In genomic region chr1:106145055-106145454, GRCm38 (mm10) we compare ENCODE assay signal across 26 mouse cellular contexts. TPM values are rescaled to one million over a fixed set of nuclear protein-coding genes. Genes with fewer than 3 reads are reported as not detected.
DNase-seq lines count a peak whose midpoint lies in the region; ATAC-seq and TF ChIP-seq lines count a peak whose summit lies in the region.
"Had no signal": no experiment of that assay in that cellular context is flagged by ENCODE, and none has a peak within 500 bp of the region (broad histone marks: within the 10 kb centered on the region; RNA-seq: fewer than 3 reads in every experiment).

No protein-coding gene starts in this region.

- in situ Hi-C loops in CH12.LX (cut with MboI; ENCODE audit: low pct_ligation_motif_present, low pct_unique_long_range_greater_than_20kb, low sequenced_read_pairs) = loop anchor here (5.0 kb wide), 1 partner anchor 73 kb away; no protein-coding TSS in a partner anchor

- dilution Hi-C loops in CH12.LX (cut with MboI; ENCODE audit: extremely low pct_ligation_motif_present, extremely low pct_unique_long_range_greater_than_20kb, low sequenced_read_pairs) = no loop called here

- peaks cover 12% of the 10 kb centered on the region; the same call in 1 of the 2 replicates for H3K4me1 ChIP-seq in spleen, adult 2 months (ENCODE audit: control insufficient read depth, insufficient read depth, insufficient read length)
- peaks cover 14 to 63% of the 10 kb centered on the region in 2 experiments; a peak in 3 of 4 replicates for H3K4me1 ChIP-seq in CH12.LX (ENCODE audit: control insufficient read depth in 1 of 2, insufficient read depth in 2 of 2)
- H3K4me1 ChIP-seq in midbrain, embryonic 13.5 days (replicated peaks) = peaks cover 12% of the 10 kb centered on the region
- H3K4me1 ChIP-seq: embryonic facial prominence, embryonic 10.5 days; embryonic facial prominence, embryonic 13.5 days had no signal

- WGBS in spleen, adult 2 months = 29% methylated on average over 1 of the region's 1 CpGs
- WGBS in midbrain, embryonic 13.5 days = 61% methylated on average over 1 of the region's 1 CpGs

- peak overlapping the region; percentile 60 for H3K4me2 ChIP-seq in CH12.LX (ENCODE audit: insufficient read depth, low read depth, poor library complexity, severe bottlenecking)
- no peak overlapping the region for H3K4me2 ChIP-seq in midbrain, embryonic 13.5 days (replicated peaks)
- H3K4me2 ChIP-seq: embryonic facial prominence, embryonic 13.5 days; forebrain, embryonic 12.5 days; forebrain, embryonic 15.5 days; heart, embryonic 11.5 days; hindbrain, embryonic 12.5 days; hindbrain, embryonic 15.5 days had no signal

- H3K27ac ChIP-seq in spleen, adult 2 months (ENCODE audit: insufficient read depth, low read length) = peak overlapping the region; percentile 57
- peak overlapping the region; percentile 77 for H3K27ac ChIP-seq in CH12.LX (ENCODE audit: insufficient read depth, low read depth)
- H3K27ac ChIP-seq in midbrain, embryonic 13.5 days = no peak overlapping the region
- H3K27ac ChIP-seq: embryonic facial prominence, embryonic 10.5 days; embryonic facial prominence, embryonic 13.5 days; forebrain, embryonic 12.5 days; forebrain, embryonic 15.5 days; hindbrain, embryonic 12.5 days; hindbrain, embryonic 15.5 days had no signal

- TF ChIP-seq CTCF in spleen, adult 2 months (IDR thresholded peaks at IDR 0.05; ENCODE audit: extremely low read depth, insufficient read depth, insufficient read length, insufficient replicate concordance) = no peak
- TF ChIP-seq CTCF in CH12.LX (conservative IDR thresholded peaks at IDR 0.05 in 1 of 2, IDR thresholded peaks at IDR 0.05 in 1 of 2; ENCODE audit: low read depth in 2 of 2, low read length in 2 of 2) = no peak

- no peaks in the 10 kb centered on the region for H3K36me3 ChIP-seq in spleen, adult 2 months (ENCODE audit: control insufficient read depth, insufficient read depth, low read length)
- H3K36me3 ChIP-seq in CH12.LX (replicated peaks in 1 of 2; ENCODE audit: control insufficient read depth in 1 of 2, insufficient read depth in 1 of 2, low read length in 1 of 2) = peaks cover 0 to 4% of the 10 kb centered on the region in 2 experiments
- H3K36me3 ChIP-seq in midbrain, embryonic 13.5 days = no peaks in the 10 kb centered on the region
- H3K36me3 ChIP-seq: embryonic facial prominence, embryonic 10.5 days; embryonic facial prominence, embryonic 13.5 days; forebrain, embryonic 12.5 days; forebrain, embryonic 15.5 days; hindbrain, embryonic 12.5 days; hindbrain, embryonic 15.5 days had no signal

- H3K27me3 ChIP-seq in spleen, adult 2 months (ENCODE audit: control insufficient read depth, insufficient read depth, low read length) = no peaks in the 10 kb centered on the region
- no peaks in the 10 kb centered on the region for H3K27me3 ChIP-seq in CH12.LX (replicated peaks)
- H3K27me3 ChIP-seq in midbrain, embryonic 13.5 days = no peaks in the 10 kb centered on the region
- H3K27me3 ChIP-seq: embryonic facial prominence, embryonic 13.5 days; forebrain, embryonic 12.5 days; forebrain, embryonic 15.5 days; hindbrain, embryonic 12.5 days; hindbrain, embryonic 15.5 days had no signal

- DNase-seq in spleen, adult 2 months (ENCODE audit: low read depth in 1 of 2, low spot score in 2 of 2) = no peak
- no peak for DNase-seq in spleen, adult 12 weeks (ENCODE audit: low spot score)
- peak; percentile 79 for DNase-seq in CH12.LX (ENCODE audit: extremely low read depth)
- no peak for DNase-seq in kidney, postnatal 14 days
- no peak for DNase-seq in right cerebral cortex, postnatal 14 days
- DNase-seq: adrenal gland, adult 8-10 months; adrenal gland, postnatal 25 days; cerebellum, adult 11-12 months; cerebellum, adult 8-10 months; cerebellum, postnatal 10 days; cerebellum, postnatal 36 days; embryo, embryonic 11 days; gastrocnemius, postnatal 10 days; gastrocnemius, postnatal 36 days; heart, adult 18-20 months had no signal

- TF ChIP-seq RAD21 in CH12.LX (IDR thresholded peaks at IDR 0.05; ENCODE audit: low read depth, low read length) = no peak

- H3K4me3 ChIP-seq in spleen, adult 2 months (ENCODE audit: extremely low read depth, insufficient read depth, insufficient read length) = no peak overlapping the region
- peak overlapping the region; percentile 4 to 50 (median 9) for H3K4me3 ChIP-seq in CH12.LX (replicated peaks in 1 of 3; ENCODE audit: low read depth in 2 of 3, low read length in 2 of 3, poor library complexity in 1 of 3)
- no peak overlapping the region for H3K4me3 ChIP-seq in midbrain, embryonic 13.5 days (replicated peaks)
- H3K4me3 ChIP-seq: embryonic facial prominence, embryonic 10.5 days; embryonic facial prominence, embryonic 13.5 days; erythroblast, embryonic 14.5 days; forebrain, embryonic 12.5 days; forebrain, embryonic 15.5 days; hindbrain, embryonic 12.5 days; hindbrain, embryonic 15.5 days had no signal

- H3K79me2 ChIP-seq in CH12.LX (replicated peaks; ENCODE audit: control insufficient read depth, extremely low read depth, insufficient read depth, poor library complexity, severe bottlenecking) = no peaks in the 10 kb centered on the region

- no peak for TF ChIP-seq POLR2A in spleen, adult 2 months (IDR thresholded peaks at IDR 0.05; ENCODE audit: low read depth, low read length)
- TF ChIP-seq POLR2A in CH12.LX (IDR thresholded peaks at IDR 0.05; ENCODE audit: low read depth, low read length) = no peak

- 0 out of 2 replicates have a peak, but pooled peaks have one; percentile 10 for TF ChIP-seq EP300 in CH12.LX (IDR thresholded peaks at IDR 0.05; ENCODE audit: low read length)

- no peak overlapping the region for H3K9ac ChIP-seq in CH12.LX (ENCODE audit: insufficient read depth, low read depth)
- no peak overlapping the region for H3K9ac ChIP-seq in midbrain, embryonic 13.5 days (replicated peaks)
- H3K9ac ChIP-seq: embryonic facial prominence, embryonic 13.5 days; forebrain, embryonic 12.5 days; forebrain, embryonic 15.5 days; hindbrain, embryonic 12.5 days; hindbrain, embryonic 15.5 days had no signal

- H3K9me3 ChIP-seq in CH12.LX (replicated peaks; ENCODE audit: low read length) = peaks cover 2% of the 10 kb centered on the region
- no peaks in the 10 kb centered on the region for H3K9me3 ChIP-seq in midbrain, embryonic 13.5 days
- H3K9me3 ChIP-seq: embryonic facial prominence, embryonic 10.5 days; embryonic facial prominence, embryonic 13.5 days; forebrain, embryonic 12.5 days; forebrain, embryonic 15.5 days; hindbrain, embryonic 12.5 days; hindbrain, embryonic 15.5 days had no signal

- peak; percentile 68 for ATAC-seq in inflammation-experienced regulatory T-cells, adult 6 months
- ATAC-seq in midbrain, embryonic 13.5 days = no peak
- ATAC-seq: forebrain, embryonic 15.5 days; intestine, embryonic 16.5 days had no signal

TF ChIP-seq in CH12.LX, 34 proteins besides CTCF, POLR2A, EP300 and RAD21:
- TF ChIP-seq SIN3A (IDR thresholded peaks at IDR 0.05; ENCODE audit: low read length) (0 out of 2 replicates have a peak, but pooled peaks have one; percentile 15), USF1 (IDR thresholded peaks at IDR 0.05; ENCODE audit: low read depth, low read length) (no peak), ZKSCAN1 (IDR thresholded peaks at IDR 0.05; ENCODE audit: borderline replicate concordance, low read depth, low read length) (no peak)

RNA-seq across cellular contexts. Expression of gene Phlpp1, which starts 26.5 kb away (rescaled TPM):
- 6.0 and 8.2 TPM in 2 replicates for polyA plus RNA-seq in spleen, adult 2 months (2012; rRNA removed)
- total RNA-seq in CH12.LX (2012; rRNA removed) (15.3 and 20.9 TPM in 2 replicates), CH12.LX (2014; rRNA removed) (12.6 and 14.8 TPM in 2 replicates)
- polyA plus RNA-seq in CH12.LX (2012; ENCODE audit: insufficient read length, low read depth) = 37.2 and 38.4 TPM in 2 replicates
- 1 to 10 TPM; 4.4 to 7.8 (median 7.6) TPM for polyA plus RNA-seq in inflammation-experienced regulatory T-cells, adult 6 months (2017; shearing (Covaris generic))
- polyA plus RNA-seq in midbrain, embryonic 13.5 days (2015; fragmentation: Nextera tagmentation; extraction: Ambion mirVana) = 7.2 and 8.2 TPM in 2 replicates

Comparison
In these comparisons a context has a peak if more than half of its experiments do, and no peak if none do; other contexts are left out.
1. H3K4me3 ChIP-seq: peak in CH12.LX (3 of 3); none in spleen, adult 2 months (single experiment) and midbrain, embryonic 13.5 days (single experiment).